Mouse (Mus musculus): ENCODE results near the gene Kcna1.

DNA sequence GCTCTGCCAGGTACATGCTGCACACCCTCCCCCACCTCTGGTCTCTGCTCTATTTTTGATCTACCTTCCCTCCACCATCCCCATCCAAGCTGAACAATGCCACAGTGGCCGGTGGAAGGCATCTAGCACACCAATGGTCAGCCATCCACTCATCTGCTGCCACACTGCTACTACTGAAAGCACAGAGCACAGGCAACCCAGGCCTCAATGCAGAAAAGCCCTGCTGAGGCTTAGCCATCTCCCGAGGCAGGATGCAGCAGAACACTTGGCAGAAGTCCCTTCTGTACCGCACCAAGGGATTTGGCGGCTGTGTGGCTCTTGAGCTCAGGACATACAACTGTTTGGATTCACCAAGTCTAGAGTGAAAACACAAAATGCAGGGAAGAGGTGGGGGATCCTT, 35.4 kb downstream of the Kcna1 start:
- TF ChIP-seq CTCF (IDR thresholded peaks at IDR 0.05; ENCODE audit: borderline replicate concordance, insufficient read depth, low read depth, low read length) (no peak), POLR2A (IDR thresholded peaks at IDR 0.05; ENCODE audit: borderline replicate concordance, insufficient read depth, low read length) (no peak)
